Mouse (Mus musculus): ENCODE data around the gene Atp5j.

DNA sequence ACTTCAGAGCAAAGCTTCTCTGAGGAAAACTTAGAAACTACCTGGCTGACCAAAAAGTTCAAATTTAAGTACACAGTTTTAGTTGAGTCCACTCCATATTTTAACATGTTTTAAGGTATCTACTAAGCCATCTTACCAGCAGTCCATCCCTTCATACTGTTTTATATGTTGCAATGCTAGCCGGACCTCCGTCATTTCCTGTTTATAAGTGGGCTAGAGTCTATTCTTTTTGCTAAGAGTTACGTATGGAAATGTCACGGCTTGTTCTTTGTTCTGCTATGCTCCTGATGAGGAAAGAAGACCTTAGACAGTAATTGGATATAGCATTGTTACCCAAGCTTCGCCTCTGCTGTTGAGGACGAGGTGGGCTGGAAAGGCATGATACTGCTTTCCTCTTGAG is 18.1 kb upstream of the Atp5j start:
- TF ChIP-seq CTCF (IDR thresholded peaks at IDR 0.05) (no peak), EP300 (IDR thresholded peaks at IDR 0.05; ENCODE audit: insufficient read depth, low read depth, low read length) (no peak), POLR2A (IDR thresholded peaks at IDR 0.05; ENCODE audit: insufficient read depth, low read depth, low read length) (no peak)
